Mouse (Mus musculus): ENCODE data around the gene Ralgapa2. TPM values are rescaled to one million over a fixed set of nuclear protein-coding genes. Genes with fewer than 3 reads are reported as not detected.
"Not testable (repeated sequence)": the region's sequence is repeated elsewhere in the genome, so short reads cannot be mapped to it uniquely, and the experiment has no call there.

Gene Ralgapa2
- polyA plus RNA-seq, 1 experiment from 2014 or later, result 14.2 TPM

GRCm38 (mm10) chr2:146466811-146467210, 45.3 kb downstream of the Ralgapa2 start:
- H3K9me3 ChIP-seq (ENCODE audit: control insufficient read depth, low read length); H3K4me2 ChIP-seq (replicated peaks); DNase-seq (ENCODE audit: low spot score); H3K36me3 ChIP-seq (replicated peaks; ENCODE audit: control insufficient read depth, insufficient read depth); H3K27me3 ChIP-seq (ENCODE audit: control insufficient read depth, insufficient read depth, low read length); ATAC-seq (ENCODE audit: low FRiP score); H3K4me1 ChIP-seq (replicated peaks; ENCODE audit: control insufficient read depth, insufficient read depth, low read length); H3K9ac ChIP-seq; H3K4me3 ChIP-seq (replicated peaks; ENCODE audit: low read length); H3K27ac ChIP-seq: not testable (repeated sequence)
- WGBS, result 85% methylated on average over 3 of the region's 3 CpGs

DNA sequence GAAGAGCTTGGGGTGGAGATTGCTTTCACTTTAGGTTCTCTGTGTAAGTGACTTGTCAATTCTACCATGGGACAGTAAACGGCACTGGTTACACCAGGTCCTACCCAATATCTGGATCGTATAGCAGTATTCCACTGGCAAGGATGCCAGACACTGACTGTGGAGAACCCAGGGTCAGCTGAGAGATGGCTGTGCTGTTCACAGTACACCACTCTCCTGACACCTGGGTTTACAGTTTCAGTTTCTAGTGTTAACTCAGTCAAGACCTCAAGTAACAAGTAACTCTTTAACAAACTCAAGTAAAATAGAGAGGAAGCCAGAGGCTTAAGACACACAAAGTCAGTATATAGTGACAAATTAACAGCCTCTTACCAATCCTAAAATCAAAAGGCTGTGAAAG, 54.6 kb downstream of the Ralgapa2 start:
- no peaks in the 10 kb centered on the region for H3K9me3 ChIP-seq (ENCODE audit: control insufficient read depth, low read length)
- no peaks in the 10 kb centered on the region for H3K4me1 ChIP-seq (replicated peaks; ENCODE audit: control insufficient read depth, insufficient read depth, low read length)
- no peak overlapping the region for H3K4me3 ChIP-seq (replicated peaks; ENCODE audit: low read length)
- WGBS, result 89% methylated on average over 2 of the region's 2 CpGs
- no peaks in the 10 kb centered on the region for H3K27me3 ChIP-seq (ENCODE audit: control insufficient read depth, insufficient read depth, low read length)
- ATAC-seq (ENCODE audit: low FRiP score) (no peak), DNase-seq (ENCODE audit: low spot score) (no peak)
- H3K4me2 ChIP-seq (replicated peaks), result no peak overlapping the region
- H3K36me3 ChIP-seq (replicated peaks; ENCODE audit: control insufficient read depth, insufficient read depth), result no peaks in the 10 kb centered on the region
- H3K9ac ChIP-seq, result no peak overlapping the region
- no peak overlapping the region for H3K27ac ChIP-seq

- no peak overlapping the region for H3K27ac ChIP-seq
- no peaks in the 10 kb centered on the region for H3K36me3 ChIP-seq (replicated peaks; ENCODE audit: control insufficient read depth, insufficient read depth)
- H3K4me2 ChIP-seq (replicated peaks), result no peak overlapping the region
- no peaks in the 10 kb centered on the region for H3K4me1 ChIP-seq (replicated peaks; ENCODE audit: control insufficient read depth, insufficient read depth, low read length)
- H3K4me3 ChIP-seq (replicated peaks; ENCODE audit: low read length), result no peak overlapping the region
- no peak for DNase-seq (ENCODE audit: low spot score)
- WGBS, result 87% methylated on average over 7 of the region's 7 CpGs
- no peaks in the 10 kb centered on the region for H3K9me3 ChIP-seq (ENCODE audit: control insufficient read depth, low read length)
- no peak overlapping the region for H3K9ac ChIP-seq
- no peak for ATAC-seq (ENCODE audit: low FRiP score)
- H3K27me3 ChIP-seq (ENCODE audit: control insufficient read depth, insufficient read depth, low read length), result no peaks in the 10 kb centered on the region
Measured at GRCm38 (mm10) chr2:146456612-146457011, 55.5 kb downstream of the Ralgapa2 start.

- WGBS, result 92% methylated on average over 4 of the region's 4 CpGs
- H3K36me3 ChIP-seq (replicated peaks; ENCODE audit: control insufficient read depth, insufficient read depth), result peaks cover 5% of the 10 kb centered on the region; the same call in 1 of the 2 replicates
- ATAC-seq (ENCODE audit: low FRiP score) (no peak), DNase-seq (ENCODE audit: low spot score) (no peak)
- no peak overlapping the region for H3K4me2 ChIP-seq (replicated peaks)
- H3K27me3 ChIP-seq (ENCODE audit: control insufficient read depth, insufficient read depth, low read length), result no peaks in the 10 kb centered on the region
- no peaks in the 10 kb centered on the region for H3K9me3 ChIP-seq (ENCODE audit: control insufficient read depth, low read length)
- no peak overlapping the region for H3K9ac ChIP-seq
- H3K27ac ChIP-seq, result no peak overlapping the region
- no peaks in the 10 kb centered on the region for H3K4me1 ChIP-seq (replicated peaks; ENCODE audit: control insufficient read depth, insufficient read depth, low read length)
- no peak overlapping the region for H3K4me3 ChIP-seq (replicated peaks; ENCODE audit: low read length)
Measured at GRCm38 (mm10) chr2:146456062-146456461, 56.1 kb downstream of the Ralgapa2 start.

- DNase-seq (ENCODE audit: low spot score) (no peak), ATAC-seq (ENCODE audit: low FRiP score) (no peak)
- no peak overlapping the region for H3K9ac ChIP-seq
- WGBS, result 84% methylated on average over 3 of the region's 3 CpGs
- no peaks in the 10 kb centered on the region for H3K4me1 ChIP-seq (replicated peaks; ENCODE audit: control insufficient read depth, insufficient read depth, low read length)
- no peaks in the 10 kb centered on the region for H3K27me3 ChIP-seq (ENCODE audit: control insufficient read depth, insufficient read depth, low read length)
- H3K36me3 ChIP-seq (replicated peaks; ENCODE audit: control insufficient read depth, insufficient read depth), result peaks cover 21% of the 10 kb centered on the region; the same call in 1 of the 2 replicates
- no peaks in the 10 kb centered on the region for H3K9me3 ChIP-seq (ENCODE audit: control insufficient read depth, low read length)
- no peak overlapping the region for H3K4me3 ChIP-seq (replicated peaks; ENCODE audit: low read length)
- H3K27ac ChIP-seq, result no peak overlapping the region
- H3K4me2 ChIP-seq (replicated peaks), result no peak overlapping the region
Measured at GRCm38 (mm10) chr2:146444009-146444408, 68.1 kb downstream of the Ralgapa2 start.

GRCm38 (mm10) chr2:146443291-146443875, 68.8 kb downstream of the Ralgapa2 start:
- no peak overlapping the region for H3K27ac ChIP-seq
- 93% methylated on average over 9 of the region's 9 CpGs for WGBS
- H3K9me3 ChIP-seq (ENCODE audit: control insufficient read depth, low read length), result no peaks in the 10 kb centered on the region
- DNase-seq (ENCODE audit: low spot score) (no peak), ATAC-seq (ENCODE audit: low FRiP score) (no peak)
- no peak overlapping the region for H3K4me3 ChIP-seq (replicated peaks; ENCODE audit: low read length)
- H3K9ac ChIP-seq, result no peak overlapping the region
- H3K36me3 ChIP-seq (replicated peaks; ENCODE audit: control insufficient read depth, insufficient read depth), result peaks cover 21% of the 10 kb centered on the region; the same call in 1 of the 2 replicates
- H3K4me2 ChIP-seq (replicated peaks), result no peak overlapping the region
- no peaks in the 10 kb centered on the region for H3K4me1 ChIP-seq (replicated peaks; ENCODE audit: control insufficient read depth, insufficient read depth, low read length)
- no peaks in the 10 kb centered on the region for H3K27me3 ChIP-seq (ENCODE audit: control insufficient read depth, insufficient read depth, low read length)

- no peaks in the 10 kb centered on the region for H3K9me3 ChIP-seq (ENCODE audit: control insufficient read depth, low read length)
- H3K27ac ChIP-seq, result no peak overlapping the region
- H3K4me2 ChIP-seq (replicated peaks), result no peak overlapping the region
- 92% methylated on average over 4 of the region's 4 CpGs for WGBS
- no peaks in the 10 kb centered on the region for H3K27me3 ChIP-seq (ENCODE audit: control insufficient read depth, insufficient read depth, low read length)
- H3K9ac ChIP-seq, result no peak overlapping the region
- H3K4me1 ChIP-seq (replicated peaks; ENCODE audit: control insufficient read depth, insufficient read depth, low read length), result no peaks in the 10 kb centered on the region
- H3K36me3 ChIP-seq (replicated peaks; ENCODE audit: control insufficient read depth, insufficient read depth), result peaks cover 18% of the 10 kb centered on the region; the same call in 1 of the 2 replicates
- no peak overlapping the region for H3K4me3 ChIP-seq (replicated peaks; ENCODE audit: low read length)
- ATAC-seq (ENCODE audit: low FRiP score) (no peak), DNase-seq (ENCODE audit: low spot score) (no peak)
Measured at GRCm38 (mm10) chr2:146441711-146442110, 70.4 kb downstream of the Ralgapa2 start.

- Histone ChIP-seq H3K36me3 (replicated peaks; ENCODE audit: control insufficient read depth, insufficient read depth) (peaks cover 39% of the 10 kb centered on the region), H3K27ac (no peak overlapping the region), H3K4me2 (replicated peaks) (no peak overlapping the region), H3K9me3 (ENCODE audit: control insufficient read depth, low read length) (no peaks in the 10 kb centered on the region), H3K27me3 (ENCODE audit: control insufficient read depth, insufficient read depth, low read length) (no peaks in the 10 kb centered on the region), H3K4me3 (replicated peaks; ENCODE audit: low read length) (no peak overlapping the region), H3K9ac (no peak overlapping the region), H3K4me1 (replicated peaks; ENCODE audit: control insufficient read depth, insufficient read depth, low read length) (no peaks in the 10 kb centered on the region)
- WGBS, result 96% methylated on average over 3 of the region's 3 CpGs
- ATAC-seq (ENCODE audit: low FRiP score), result no peak
- DNase-seq (ENCODE audit: low spot score), result no peak
Measured at GRCm38 (mm10) chr2:146428751-146429150, 83.4 kb downstream of the Ralgapa2 start.

GRCm38 (mm10) chr2:146427380-146427779, 84.8 kb downstream of the Ralgapa2 start:
- H3K9ac ChIP-seq, result no peak overlapping the region
- peaks cover 39% of the 10 kb centered on the region for H3K36me3 ChIP-seq (replicated peaks; ENCODE audit: control insufficient read depth, insufficient read depth)
- no peak overlapping the region for H3K4me2 ChIP-seq (replicated peaks)
- H3K4me1 ChIP-seq (replicated peaks; ENCODE audit: control insufficient read depth, insufficient read depth, low read length), result no peaks in the 10 kb centered on the region
- DNase-seq (ENCODE audit: low spot score), result no peak
- no peak overlapping the region for H3K4me3 ChIP-seq (replicated peaks; ENCODE audit: low read length)
- no peaks in the 10 kb centered on the region for H3K9me3 ChIP-seq (ENCODE audit: control insufficient read depth, low read length)
- H3K27me3 ChIP-seq (ENCODE audit: control insufficient read depth, insufficient read depth, low read length), result no peaks in the 10 kb centered on the region
- ATAC-seq (ENCODE audit: low FRiP score), result no peak
- WGBS, result 94% methylated on average over 3 of the region's 3 CpGs
- no peak overlapping the region for H3K27ac ChIP-seq

DNA sequence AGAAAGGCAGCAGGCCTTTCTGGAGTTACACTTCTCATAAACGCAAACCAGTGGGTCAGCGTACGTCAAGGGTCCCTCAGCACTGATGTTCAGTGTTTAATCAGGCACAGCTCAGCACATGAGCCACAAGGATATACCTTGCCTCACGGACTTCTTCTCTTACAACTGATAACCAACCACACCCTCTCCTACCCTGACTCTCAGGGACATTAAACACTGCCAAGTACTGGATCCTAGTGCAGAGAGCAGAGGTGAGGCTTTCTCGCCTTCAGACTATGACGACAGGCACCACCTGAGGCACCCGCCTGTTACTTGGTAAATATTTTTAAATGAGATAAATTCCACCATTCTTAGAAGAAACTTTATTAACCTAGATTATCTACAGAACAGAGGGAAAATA, 85.8 kb downstream of the Ralgapa2 start:
- H3K27me3 ChIP-seq (ENCODE audit: control insufficient read depth, insufficient read depth, low read length), result no peaks in the 10 kb centered on the region
- WGBS, result 95% methylated on average over 7 of the region's 7 CpGs
- DNase-seq (ENCODE audit: low spot score), result no peak
- H3K4me1 ChIP-seq (replicated peaks; ENCODE audit: control insufficient read depth, insufficient read depth, low read length), result no peaks in the 10 kb centered on the region
- no peak overlapping the region for H3K9ac ChIP-seq
- H3K4me2 ChIP-seq (replicated peaks), result no peak overlapping the region
- peaks cover 28% of the 10 kb centered on the region for H3K36me3 ChIP-seq (replicated peaks; ENCODE audit: control insufficient read depth, insufficient read depth)
- no peak overlapping the region for H3K4me3 ChIP-seq (replicated peaks; ENCODE audit: low read length)
- no peak for ATAC-seq (ENCODE audit: low FRiP score)
- no peak overlapping the region for H3K27ac ChIP-seq
- no peaks in the 10 kb centered on the region for H3K9me3 ChIP-seq (ENCODE audit: control insufficient read depth, low read length)
